Mouse (Mus musculus) liver, adult 2 months (tissue): ENCODE measurements at regions not wholly inside any gene's neighbourhood (a gene's known extent, or its start where the extent isn't known, plus 50 kb on each side); places are given as distances from the start of the nearest gene placed in this dataset.

ENCODE experiments used
- CTCF ChIP-seq: fragments of 200-500 bp; IDR thresholded peaks from 2 replicates; pipeline ENCODE4 v1.5.1; 2011; ENCODE audit warnings: low read depth, low read length, control low read depth
- POLR2A ChIP-seq: fragments of 200-500 bp; IDR thresholded peaks from 2 replicates; pipeline ENCODE4 v1.6.1; 2011; ENCODE audit warnings: low read length, control low read depth; ENCODE audit not compliant: insufficient read depth; ENCODE audit errors: extremely low read depth

DNA sequence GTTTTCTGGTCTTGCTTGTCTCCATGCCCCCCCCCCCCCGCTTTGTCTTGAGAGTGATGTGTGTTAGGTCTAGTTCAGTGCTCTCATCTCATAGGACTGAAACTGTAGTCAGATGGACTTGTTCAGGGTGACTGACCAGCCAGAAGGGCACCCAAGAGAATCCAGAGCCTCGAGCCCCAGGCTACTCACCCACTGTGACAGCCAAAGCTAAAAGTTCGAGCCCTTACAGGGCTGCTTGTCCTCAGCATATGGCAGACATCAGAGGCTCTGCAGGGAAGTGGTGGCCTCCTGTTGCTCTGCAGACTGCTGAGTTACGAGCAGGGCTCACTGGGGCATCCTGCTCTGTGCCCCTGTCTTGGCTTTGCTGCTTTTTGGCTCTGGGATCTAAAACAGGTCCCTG lies 64.9 kb downstream of the Fam43a start:
- no peak for TF ChIP-seq POLR2A
- TF ChIP-seq CTCF = no peak
